ENCODE assay signal across 23 mouse cellular contexts in genomic region chr8:126096056-126096455, GRCm38 (mm10).
"Had no signal": no experiment of that assay in that cellular context is flagged by ENCODE, and none has a peak within 500 bp of the region (broad histone marks: within the 10 kb centered on the region; RNA-seq: fewer than 3 reads in every experiment).

No protein-coding gene starts in this region.

- H3K36me3 ChIP-seq: heart, embryonic 13.5 days; heart, embryonic 15.5 days; hindbrain, embryonic 13.5 days; hindbrain, embryonic 15.5 days; intestine, embryonic 15.5 days; kidney, embryonic 15.5 days; limb, embryonic 13.5 days; limb, embryonic 15.5 days; liver, embryonic 12.5 days had no signal

- H3K4me3 ChIP-seq: heart, embryonic 13.5 days; heart, embryonic 15.5 days; hindbrain, embryonic 13.5 days; hindbrain, embryonic 15.5 days; intestine, embryonic 15.5 days; kidney, embryonic 15.5 days; limb, embryonic 13.5 days; limb, embryonic 15.5 days; liver, embryonic 12.5 days had no signal

- H3K9me3 ChIP-seq: heart, embryonic 13.5 days; heart, embryonic 15.5 days; hindbrain, embryonic 13.5 days; hindbrain, embryonic 15.5 days; intestine, embryonic 15.5 days; kidney, embryonic 15.5 days; limb, embryonic 13.5 days; limb, embryonic 15.5 days; liver, embryonic 12.5 days had no signal

- DNase-seq: forebrain, postnatal 0 days; gastrocnemius, postnatal 14 days; gastrocnemius, postnatal 36 days; heart, adult 18-20 months; kidney, adult 11 months; kidney, adult 2 months; kidney, adult 9 months; kidney, postnatal 14 days; kidney, postnatal 36 days; layer of hippocampus, adult 9-11 months; layer of hippocampus, postnatal 36 days; left cerebral cortex, postnatal 4 days had no signal

- H3K27me3 ChIP-seq: heart, embryonic 13.5 days; heart, embryonic 15.5 days; hindbrain, embryonic 13.5 days; hindbrain, embryonic 15.5 days; intestine, embryonic 15.5 days; kidney, embryonic 15.5 days; limb, embryonic 15.5 days; liver, embryonic 12.5 days had no signal

- H3K27ac ChIP-seq: heart, embryonic 13.5 days; heart, embryonic 15.5 days; hindbrain, embryonic 13.5 days; hindbrain, embryonic 15.5 days; hindbrain, postnatal 0 days; intestine, embryonic 15.5 days; kidney, embryonic 15.5 days; kidney, postnatal 0 days; limb, embryonic 13.5 days; limb, embryonic 15.5 days; liver, embryonic 12.5 days had no signal

- H3K4me1 ChIP-seq: heart, embryonic 13.5 days; heart, embryonic 15.5 days; hindbrain, embryonic 13.5 days; hindbrain, embryonic 15.5 days; intestine, embryonic 15.5 days; kidney, embryonic 15.5 days; limb, embryonic 13.5 days; limb, embryonic 15.5 days; liver, embryonic 12.5 days had no signal
